11 mouse cellular contexts compared by ENCODE assay signal in the genomic region with DNA sequence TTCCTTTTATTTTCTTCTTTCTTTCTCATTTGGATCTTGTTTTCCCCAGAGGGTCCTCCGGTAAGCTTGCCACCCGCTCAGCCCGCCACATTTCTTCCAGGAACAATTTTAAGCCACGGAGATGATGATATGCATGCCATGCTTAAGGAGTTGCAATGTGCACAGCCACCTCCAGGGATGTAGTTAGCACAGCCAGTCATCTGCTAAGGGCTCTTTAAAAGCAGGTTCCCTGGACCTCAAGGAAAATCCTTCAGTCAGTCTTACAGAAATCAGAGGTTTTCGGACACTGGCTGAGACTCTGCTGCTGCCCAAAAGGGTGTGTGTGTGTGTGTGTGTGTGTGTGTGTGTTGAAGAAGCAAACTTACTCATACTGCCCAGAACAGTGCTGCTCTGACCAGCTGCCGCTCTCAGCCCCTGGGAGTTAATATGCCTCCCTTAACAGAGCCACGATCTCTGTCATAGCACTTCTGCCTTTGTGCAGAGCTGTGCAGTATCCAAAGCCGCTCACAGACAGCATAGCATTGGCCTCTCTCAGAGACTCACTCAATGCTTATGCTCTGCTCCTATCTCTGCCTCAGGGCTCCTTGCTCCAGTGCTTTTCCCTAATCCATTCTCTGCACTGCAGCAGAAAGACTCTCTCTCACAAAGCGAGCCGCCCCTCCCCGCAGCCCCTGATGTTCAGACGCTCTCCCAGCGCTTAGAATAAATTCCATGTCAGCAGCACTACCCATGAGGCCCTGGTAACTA. TPM values are rescaled to one million over a fixed set of nuclear protein-coding genes. Genes with fewer than 3 reads are reported as not detected.
DNase-seq lines count a peak whose midpoint lies in the region; ATAC-seq and TF ChIP-seq lines count a peak whose summit lies in the region.
"Had no signal": no experiment of that assay in that cellular context is flagged by ENCODE, and none has a peak within 500 bp of the region (broad histone marks: within the 10 kb centered on the region; RNA-seq: fewer than 3 reads in every experiment).

No protein-coding gene starts in this region.

- no peaks in the 10 kb centered on the region for H3K36me3 ChIP-seq in forebrain, embryonic 16.5 days (ENCODE audit: control insufficient read depth, insufficient read depth)
- H3K36me3 ChIP-seq in midbrain, embryonic 10.5 days: no peaks in the 10 kb centered on the region
- no peaks in the 10 kb centered on the region for H3K36me3 ChIP-seq in intestine, embryonic 16.5 days (ENCODE audit: control insufficient read depth, insufficient read depth, low read length)
- H3K36me3 ChIP-seq: liver, embryonic 13.5 days had no signal

- no peaks in the 10 kb centered on the region for H3K9me3 ChIP-seq in forebrain, embryonic 16.5 days (ENCODE audit: control insufficient read depth, low read length)
- H3K9me3 ChIP-seq in midbrain, embryonic 10.5 days (replicated peaks): 0 out of 2 replicates have a peak, but pooled peaks cover 3% of the 10 kb centered on the region
- H3K9me3 ChIP-seq in intestine, embryonic 16.5 days (ENCODE audit: control insufficient read depth, low read length): no peaks in the 10 kb centered on the region
- H3K9me3 ChIP-seq: liver, embryonic 13.5 days had no signal

- no peak overlapping the region for H3K4me3 ChIP-seq in layer of hippocampus, adult 2 months
- no peak overlapping the region for H3K4me3 ChIP-seq in forebrain, embryonic 16.5 days (replicated peaks; ENCODE audit: low read length)
- H3K4me3 ChIP-seq in midbrain, embryonic 10.5 days: no peak overlapping the region
- H3K4me3 ChIP-seq in intestine, embryonic 16.5 days (ENCODE audit: low read length): no peak overlapping the region
- H3K4me3 ChIP-seq: liver, embryonic 13.5 days had no signal

- WGBS in forebrain, embryonic 16.5 days: 47% methylated on average over 13 of the region's 13 CpGs
- WGBS in midbrain, embryonic 10.5 days: 49% methylated on average over 13 of the region's 13 CpGs
- WGBS in intestine, embryonic 16.5 days: 66% methylated on average over 13 of the region's 13 CpGs

- H3K4me2 ChIP-seq in forebrain, embryonic 16.5 days (ENCODE audit: low read length): no peak overlapping the region
- H3K4me2 ChIP-seq in intestine, embryonic 16.5 days (ENCODE audit: low read depth, low read length): no peak overlapping the region
- H3K4me2 ChIP-seq: liver, embryonic 13.5 days had no signal

- no peak overlapping the region for H3K27ac ChIP-seq in layer of hippocampus, adult 2 months
- no peak overlapping the region for H3K27ac ChIP-seq in forebrain, embryonic 16.5 days (ENCODE audit: low read length)
- peak overlapping the region; percentile 69 for H3K27ac ChIP-seq in midbrain, embryonic 10.5 days (replicated peaks)
- no peak overlapping the region for H3K27ac ChIP-seq in intestine, embryonic 16.5 days (ENCODE audit: low read length)
- H3K27ac ChIP-seq: liver, embryonic 13.5 days had no signal

- peak; percentile 76 for ATAC-seq in forebrain, embryonic 16.5 days
- no peak for ATAC-seq in intestine, embryonic 16.5 days

- DNase-seq in layer of hippocampus, adult 2 months (ENCODE audit: low spot score in 2 of 2): no peak
- no peak for DNase-seq in layer of hippocampus, postnatal 25 days (ENCODE audit: extremely low spot score in 1 of 2, low spot score in 1 of 2)
- peak; percentile 34 for DNase-seq in midbrain, embryonic 10.5 days (ENCODE audit: low spot score)
- peak; percentile 33 to 42 for DNase-seq in right cerebral cortex, adult 2 months (ENCODE audit: low spot score in 2 of 2)
- DNase-seq in adrenal gland, postnatal 25 days: no peak
- no peak for DNase-seq in cerebellum, adult 9-10 months
- DNase-seq: cerebellum, postnatal 36 days; liver, embryonic 13.5 days had no signal

- H3K27me3 ChIP-seq in forebrain, embryonic 16.5 days (replicated peaks; ENCODE audit: control insufficient read depth, insufficient read depth, low read length): no peaks in the 10 kb centered on the region
- H3K27me3 ChIP-seq in midbrain, embryonic 10.5 days (ENCODE audit: low read depth, poor library complexity, severe bottlenecking): no peaks in the 10 kb centered on the region
- no peaks in the 10 kb centered on the region for H3K27me3 ChIP-seq in intestine, embryonic 16.5 days (replicated peaks; ENCODE audit: control insufficient read depth, insufficient read depth, low read length)
- H3K27me3 ChIP-seq: liver, embryonic 13.5 days had no signal

- peaks cover 7% of the 10 kb centered on the region; the same call in 1 of the 2 replicates for H3K4me1 ChIP-seq in forebrain, embryonic 16.5 days (replicated peaks; ENCODE audit: control insufficient read depth, insufficient read depth, low read length)
- peaks cover 23% of the 10 kb centered on the region for H3K4me1 ChIP-seq in midbrain, embryonic 10.5 days
- H3K4me1 ChIP-seq in intestine, embryonic 16.5 days (ENCODE audit: control insufficient read depth, insufficient read depth, low read length): no peaks in the 10 kb centered on the region
- H3K4me1 ChIP-seq: liver, embryonic 13.5 days had no signal

- TF ChIP-seq CTCF in layer of hippocampus, adult 2 months (conservative IDR thresholded peaks at IDR 0.05): peak; percentile 49

- no peak overlapping the region; the same call in 1 of the 2 replicates for H3K9ac ChIP-seq in forebrain, embryonic 16.5 days (replicated peaks; ENCODE audit: low read depth, low read length)
- H3K9ac ChIP-seq in intestine, embryonic 16.5 days (ENCODE audit: low read depth, low read length): no peak overlapping the region
- H3K9ac ChIP-seq: liver, embryonic 13.5 days had no signal

RNA-seq across cellular contexts. Expression of a gene that starts 5.1 kb away (rescaled TPM):
- under 1 TPM; 0.26 to 0.27 TPM for total RNA-seq in layer of hippocampus, adult 2 months (2021)
- under 1 TPM in 1 of 2 experiments, not detected in 1; 0.28 TPM for total RNA-seq in layer of hippocampus, postnatal 25 days (2021)
- 0.25 TPM in 1 of 2 replicates, not detected in the other for polyA plus RNA-seq in forebrain, embryonic 16.5 days (2015; fragmentation: Nextera tagmentation; extraction: Ambion mirVana)
- 0.12 TPM in 1 of 2 replicates, not detected in the other for polyA plus RNA-seq in midbrain, embryonic 10.5 days (2016; fragmentation: Nextera tagmentation; extraction: Ambion mirVana)
- 0.21 and 4.0 TPM in 2 replicates for total RNA-seq in adrenal gland, postnatal 25 days (2021)
- 0.69 and 1.1 TPM in 2 replicates for polyA plus RNA-seq in intestine, embryonic 16.5 days (2015; fragmentation: Nextera tagmentation; extraction: Ambion mirVana)
- total RNA-seq: megakaryocyte-erythroid progenitor cell, adult 5-6 weeks had no signal

Comparison
In these comparisons a context has a peak if more than half of its experiments do, and no peak if none do; other contexts are left out.
1. DNase-seq: peak in midbrain, embryonic 10.5 days (single experiment) and right cerebral cortex, adult 2 months (2 of 2); none in layer of hippocampus, adult 2 months (0 of 2), layer of hippocampus, postnatal 25 days (0 of 2), adrenal gland, postnatal 25 days (single experiment) and cerebellum, adult 9-10 months (single experiment).